Mouse (Mus musculus): Measurements from ENCODE around the gene Gna12. TPM values are rescaled to one million over a fixed set of nuclear protein-coding genes. Genes with fewer than 3 reads are reported as not detected.

Gene Gna12
- polyA plus RNA-seq, 1 experiment from 2014 or later = 97.9 TPM

DNA sequence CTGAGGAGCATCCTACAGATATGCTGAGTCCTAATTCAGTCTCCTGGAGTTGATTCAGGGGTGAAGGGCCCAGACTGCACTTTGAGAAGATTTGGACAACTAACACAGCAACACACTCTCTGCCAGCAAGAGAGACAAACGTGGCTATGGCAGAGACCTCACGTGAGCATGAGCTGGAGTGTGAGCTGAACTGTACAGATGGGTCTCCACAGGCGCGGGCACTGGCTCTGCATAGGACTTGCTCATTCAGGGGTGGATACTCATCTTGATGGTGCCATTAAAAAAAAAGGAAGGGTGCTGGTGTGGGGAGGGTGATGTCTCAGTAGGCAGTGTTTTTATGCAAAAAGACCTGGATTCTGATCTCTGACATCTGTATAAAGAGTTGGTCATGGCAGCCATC is 55.1 kb downstream of the Gna12 start:
- 100% methylated on average over 4 of the region's 4 CpGs for WGBS (ENCODE audit: missing documents)
- H3K4me3 ChIP-seq (ENCODE audit: inconsistent target) = no peak overlapping the region
- peaks cover 100% of the 10 kb centered on the region for H3K79me2 ChIP-seq (ENCODE audit: inconsistent target)
- no peak overlapping the region for H3K27ac ChIP-seq
- H3K36me3 ChIP-seq (ENCODE audit: inconsistent target) = peaks cover 24% of the 10 kb centered on the region; the same call in 1 of the 2 replicates

- Histone ChIP-seq H3K36me3 (ENCODE audit: inconsistent target) (peaks cover 5% of the 10 kb centered on the region; the same call in 1 of the 2 replicates), H3K27ac (peak overlapping the region; percentile 100), H3K79me2 (ENCODE audit: inconsistent target) (peaks cover 100% of the 10 kb centered on the region), H3K4me3 (ENCODE audit: inconsistent target) (no peak overlapping the region)
- WGBS (ENCODE audit: missing documents) = 11% methylated on average over 6 of the region's 7 CpGs
These were observed 58.1 kb downstream of the Gna12 start for GRCm38 (mm10) chr5:140772158-140772557.

DNA sequence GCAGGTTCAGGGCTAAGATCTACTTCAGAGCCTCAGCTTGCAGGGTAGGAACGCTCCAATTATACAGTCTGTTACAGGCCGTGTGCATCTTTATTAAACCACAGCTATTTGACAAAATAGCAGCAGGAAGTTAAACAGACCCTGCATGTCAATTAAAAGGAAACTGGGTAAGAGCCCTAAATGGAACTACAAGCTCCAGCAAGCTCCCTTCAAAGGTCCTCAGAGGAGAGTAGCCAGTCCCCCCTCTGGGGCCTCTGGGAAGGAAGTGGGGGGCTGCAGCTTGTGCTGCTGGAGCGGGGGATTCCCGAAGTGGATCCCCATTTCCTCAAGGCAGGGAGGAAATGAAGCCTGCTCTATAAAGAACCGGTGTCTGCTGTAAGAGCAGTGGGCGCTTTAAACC is 58.6 kb downstream of the Gna12 start:
- peaks cover 100% of the 10 kb centered on the region for H3K79me2 ChIP-seq (ENCODE audit: inconsistent target)
- 14% methylated on average over 5 of the region's 6 CpGs for WGBS (ENCODE audit: missing documents)
- H3K4me3 ChIP-seq (ENCODE audit: inconsistent target) = no peak overlapping the region
- peaks cover under 1% of the 10 kb centered on the region; the same call in 1 of the 2 replicates for H3K36me3 ChIP-seq (ENCODE audit: inconsistent target)
- H3K27ac ChIP-seq = peak overlapping the region; percentile 100

GRCm38 (mm10) chr5:140768333-140768732 is 61.9 kb downstream of the Gna12 start:
- H3K4me3 ChIP-seq (ENCODE audit: inconsistent target) = no peak overlapping the region
- H3K36me3 ChIP-seq (ENCODE audit: inconsistent target) = no peaks in the 10 kb centered on the region
- peaks cover 87% of the 10 kb centered on the region for H3K79me2 ChIP-seq (ENCODE audit: inconsistent target)
- 75% methylated on average over 5 of the region's 5 CpGs for WGBS (ENCODE audit: missing documents)
- peak overlapping the region; percentile 100 for H3K27ac ChIP-seq

DNA sequence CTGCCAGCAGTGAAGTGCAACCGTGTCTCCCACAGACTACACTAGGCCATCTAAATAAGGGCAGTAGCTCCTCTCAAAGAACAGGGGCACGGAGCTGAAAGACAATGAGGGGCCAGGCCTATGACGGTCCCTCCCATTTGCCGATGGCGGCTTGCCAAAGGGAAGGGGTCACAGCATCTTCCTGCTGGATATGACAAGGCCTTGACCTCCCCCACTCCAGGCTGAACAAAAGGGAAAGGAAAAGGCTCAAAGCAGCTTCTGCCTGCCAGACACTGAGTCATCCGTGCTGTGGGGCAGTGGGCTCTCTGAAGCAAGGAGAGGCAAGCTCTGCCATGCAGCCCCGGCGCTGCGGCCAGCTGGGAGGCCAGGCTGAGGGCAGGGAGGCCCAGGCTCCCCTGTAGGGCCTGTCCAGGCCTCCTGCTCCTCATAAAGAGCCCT is 62.5 kb downstream of the Gna12 start:
- Histone ChIP-seq H3K27ac (peak overlapping the region; percentile 100), H3K79me2 (ENCODE audit: inconsistent target) (peaks cover 87% of the 10 kb centered on the region)
- 45% methylated on average over 9 of the region's 9 CpGs for WGBS (ENCODE audit: missing documents)

GRCm38 (mm10) chr5:140766566-140766965 is 63.7 kb downstream of the Gna12 start:
- H3K36me3 ChIP-seq (ENCODE audit: inconsistent target) = peaks cover 7% of the 10 kb centered on the region; the same call in 1 of the 2 replicates
- peaks cover 87% of the 10 kb centered on the region for H3K79me2 ChIP-seq (ENCODE audit: inconsistent target)
- peak overlapping the region; percentile 100 for H3K27ac ChIP-seq
- no peak overlapping the region for H3K4me3 ChIP-seq (ENCODE audit: inconsistent target)
- 98% methylated on average over 4 of the region's 4 CpGs for WGBS (ENCODE audit: missing documents)

More for the DNA sequence above, 62.5 kb downstream of the Gna12 start:
- no peak overlapping the region for H3K4me3 ChIP-seq (ENCODE audit: inconsistent target)
- no peaks in the 10 kb centered on the region for H3K36me3 ChIP-seq (ENCODE audit: inconsistent target)

GRCm38 (mm10) chr5:140764921-140765613 is 65.2 kb downstream of the Gna12 start:
- Histone ChIP-seq H3K4me3 (ENCODE audit: inconsistent target) (no peak overlapping the region), H3K27ac (peak overlapping the region; percentile 100), H3K36me3 (ENCODE audit: inconsistent target) (peaks cover 21% of the 10 kb centered on the region), H3K79me2 (ENCODE audit: inconsistent target) (peaks cover 87% of the 10 kb centered on the region)
- 38% methylated on average over 6 of the region's 6 CpGs for WGBS (ENCODE audit: missing documents)

DNA sequence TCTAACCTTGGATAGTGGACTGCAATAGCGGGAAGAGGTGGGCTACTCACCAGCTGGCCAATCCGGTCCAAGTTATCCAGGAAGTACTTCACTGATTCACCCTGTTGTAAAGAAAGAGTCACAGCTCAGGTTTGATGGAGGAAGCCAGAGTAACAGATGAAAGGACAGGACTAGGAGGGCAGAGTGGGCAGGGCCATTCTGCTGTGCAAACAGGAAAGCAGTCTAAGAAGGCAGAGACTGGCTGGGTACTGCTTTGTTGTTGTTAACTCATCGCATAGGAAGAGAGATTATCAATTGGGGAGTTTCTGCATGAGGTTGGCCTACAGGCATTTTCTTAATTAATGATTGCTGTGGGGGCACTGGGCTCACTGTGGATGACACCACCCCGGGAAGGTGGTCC is 67.7 kb downstream of the Gna12 start:
- Histone ChIP-seq H3K4me3 (ENCODE audit: inconsistent target) (no peak overlapping the region), H3K27ac (peak overlapping the region; percentile 100), H3K79me2 (ENCODE audit: inconsistent target) (peaks cover 78% of the 10 kb centered on the region), H3K36me3 (ENCODE audit: inconsistent target) (peaks cover 45% of the 10 kb centered on the region)
- 94% methylated on average over 4 of the region's 4 CpGs for WGBS (ENCODE audit: missing documents)

GRCm38 (mm10) chr5:140758864-140759263 is 71.4 kb downstream of the Gna12 start:
- H3K36me3 ChIP-seq (ENCODE audit: inconsistent target) = peaks cover 52% of the 10 kb centered on the region
- no peak overlapping the region for H3K27ac ChIP-seq
- no peak overlapping the region for H3K4me3 ChIP-seq (ENCODE audit: inconsistent target)
- 89% methylated on average over 8 of the region's 8 CpGs for WGBS (ENCODE audit: missing documents)
- H3K79me2 ChIP-seq (ENCODE audit: inconsistent target) = peaks cover 54% of the 10 kb centered on the region

DNA sequence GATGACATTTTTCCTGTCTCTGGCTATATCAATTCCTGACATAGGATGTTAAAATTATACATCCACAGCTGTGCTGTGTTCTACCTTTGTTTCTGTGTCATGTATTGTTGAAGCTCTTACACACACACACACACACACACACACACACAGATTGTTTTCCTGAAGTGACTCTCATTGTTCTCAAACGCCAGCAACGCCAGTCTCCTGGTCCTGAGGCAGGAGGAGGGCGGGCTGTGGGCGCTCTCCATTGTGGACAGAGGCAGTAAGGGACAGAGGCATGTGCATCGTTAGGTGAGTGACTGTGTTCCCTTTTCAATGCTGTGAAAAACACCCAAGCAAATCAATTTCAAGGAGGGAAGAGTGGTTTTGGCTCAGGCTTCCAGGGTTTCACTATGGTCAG is 77.0 kb downstream of the Gna12 start:
- H3K27ac ChIP-seq = no peak overlapping the region
- no peaks in the 10 kb centered on the region for H3K79me2 ChIP-seq (ENCODE audit: inconsistent target)
- 94% methylated on average over 5 of the region's 5 CpGs for WGBS (ENCODE audit: missing documents)
- H3K4me3 ChIP-seq (ENCODE audit: inconsistent target) = no peak overlapping the region
- H3K36me3 ChIP-seq (ENCODE audit: inconsistent target) = peaks cover 22% of the 10 kb centered on the region; the same call in 1 of the 2 replicates

- 98% methylated on average over 3 of the region's 3 CpGs for WGBS (ENCODE audit: missing documents)
- H3K36me3 ChIP-seq (ENCODE audit: inconsistent target) = peaks cover 16% of the 10 kb centered on the region; the same call in 1 of the 2 replicates
These were observed 77.6 kb downstream of the Gna12 start for GRCm38 (mm10) chr5:140752639-140753038.

GRCm38 (mm10) chr5:140752041-140752440 is 78.2 kb downstream of the Gna12 start:
- H3K36me3 ChIP-seq (ENCODE audit: inconsistent target) = peaks cover 11% of the 10 kb centered on the region; the same call in 1 of the 2 replicates
- H3K27ac ChIP-seq = no peak overlapping the region
- H3K79me2 ChIP-seq (ENCODE audit: inconsistent target) = no peaks in the 10 kb centered on the region
- H3K4me3 ChIP-seq (ENCODE audit: inconsistent target) = no peak overlapping the region
- WGBS (ENCODE audit: missing documents) = 93% methylated on average over 11 of the region's 15 CpGs

More at GRCm38 (mm10) chr5:140752639-140753038, 77.6 kb downstream of the Gna12 start:
- H3K4me3 ChIP-seq (ENCODE audit: inconsistent target) = no peak overlapping the region
- no peaks in the 10 kb centered on the region for H3K79me2 ChIP-seq (ENCODE audit: inconsistent target)
- H3K27ac ChIP-seq = no peak overlapping the region

GRCm38 (mm10) chr5:140750925-140751324 is 79.3 kb downstream of the Gna12 start:
- Histone ChIP-seq H3K79me2 (ENCODE audit: inconsistent target) (no peaks in the 10 kb centered on the region), H3K36me3 (ENCODE audit: inconsistent target) (peaks cover 9% of the 10 kb centered on the region; the same call in 1 of the 2 replicates), H3K4me3 (ENCODE audit: inconsistent target) (no peak overlapping the region), H3K27ac (no peak overlapping the region)
- 0% methylated on average over 1 of the region's 2 CpGs for WGBS (ENCODE audit: missing documents)

- Histone ChIP-seq H3K36me3 (ENCODE audit: inconsistent target) (peaks cover 9% of the 10 kb centered on the region; the same call in 1 of the 2 replicates), H3K27ac (no peak overlapping the region), H3K79me2 (ENCODE audit: inconsistent target) (no peaks in the 10 kb centered on the region), H3K4me3 (ENCODE audit: inconsistent target) (no peak overlapping the region)
- WGBS (ENCODE audit: missing documents) = 11% methylated on average over 12 of the region's 12 CpGs
These were observed 81.0 kb downstream of the Gna12 start for GRCm38 (mm10) chr5:140749062-140749875.

GRCm38 (mm10) chr5:140748425-140748824 is 81.8 kb downstream of the Gna12 start:
- Histone ChIP-seq H3K27ac (0 out of 2 replicates have a peak overlapping the region, but pooled peaks have one; percentile 4), H3K79me2 (ENCODE audit: inconsistent target) (no peaks in the 10 kb centered on the region), H3K4me3 (ENCODE audit: inconsistent target) (no peak overlapping the region), H3K36me3 (ENCODE audit: inconsistent target) (peaks cover 9% of the 10 kb centered on the region; the same call in 1 of the 2 replicates)
- 64% methylated on average over 9 of the region's 10 CpGs for WGBS (ENCODE audit: missing documents)
